Mouse (Mus musculus) CH12.LX (cell line): ENCODE measurements around the gene Actl10. TPM values are rescaled to one million over a fixed set of nuclear protein-coding genes. Genes with fewer than 3 reads are reported as not detected.

Source experiments
- DNase-seq: peaks from one replicate; pipeline ENCODE4 v3.0.0-alpha.2; 2013; ENCODE audit errors: extremely low read depth
- H3K27ac ChIP-seq: 2 replicates; pipeline ENCODE4 v1.5.1; 2012; ENCODE audit warnings: low read depth, mild to moderate bottlenecking, control low read depth, moderate library complexity; ENCODE audit not compliant: insufficient read depth
- H3K27me3 ChIP-seq: replicated peaks from 2 replicates; pipeline ENCODE3; 2012; ENCODE audit warnings: inconsistent platforms
- H3K36me3 ChIP-seq, 2 experiments: replicated peaks in 1 of 2; 2 replicates each; pipeline versions ENCODE3 to v1.6.1; 2012; ENCODE audit warnings: inconsistent platforms in 1 of 2, low read length in 1 of 2, mild to moderate bottlenecking in 1 of 2, mixed read lengths in 1 of 2, moderate library complexity in 1 of 2; ENCODE audit not compliant: control insufficient read depth in 1 of 2, insufficient read depth in 1 of 2
- H3K4me1 ChIP-seq, 2 experiments: 2 replicates each; pipeline ENCODE4 v1.6.1; 2012; ENCODE audit warnings: inconsistent platforms in 1 of 2, moderate library complexity in 1 of 2; ENCODE audit not compliant: insufficient read depth in 2 of 2, control insufficient read depth in 1 of 2
- H3K4me2 ChIP-seq: 2 replicates; pipeline ENCODE4 v1.6.1; 2012; ENCODE audit warnings: low read depth, mild to moderate bottlenecking, control low read depth; ENCODE audit not compliant: poor library complexity, insufficient read depth, severe bottlenecking
- H3K4me3 ChIP-seq, 3 experiments: fragments of 150-350 bp in 1 of 3; sonication (generic) in 1 of 3; replicated peaks in 1 of 3; 2 replicates each; pipeline versions ENCODE3 to v1.5.1; 2011 to 2012; ENCODE audit warnings: low read depth in 2 of 3, low read length in 2 of 3, mild to moderate bottlenecking in 2 of 3, moderate library complexity in 2 of 3, control low read depth in 1 of 3, improper control_type of control experiment in 1 of 3, inconsistent platforms in 1 of 3, mixed read lengths in 1 of 3; ENCODE audit not compliant: poor library complexity in 1 of 3
- H3K79me2 ChIP-seq: replicated peaks from 2 replicates; pipeline ENCODE4 v1.6.1; 2012; ENCODE audit warnings: mild to moderate bottlenecking, moderate library complexity; ENCODE audit not compliant: control insufficient read depth, poor library complexity, insufficient read depth, severe bottlenecking; ENCODE audit errors: extremely low read depth
- H3K9ac ChIP-seq: 2 replicates; pipeline ENCODE4 v1.6.1; 2012; ENCODE audit warnings: low read depth, mild to moderate bottlenecking, control low read depth, moderate library complexity; ENCODE audit not compliant: insufficient read depth
- H3K9me3 ChIP-seq: replicated peaks from 2 replicates; pipeline ENCODE3; 2012; ENCODE audit warnings: low read length, inconsistent platforms, mixed read lengths
- BHLHE40 ChIP-seq: IDR thresholded peaks from 2 replicates; pipeline ENCODE4 v1.6.1; 2011; ENCODE audit warnings: mild to moderate bottlenecking, low read depth, low read length, improper control_type of control experiment
- CHD1 ChIP-seq: IDR thresholded peaks from 2 replicates; pipeline ENCODE4 v1.6.1; 2012; ENCODE audit warnings: low read depth, low read length, improper control_type of control experiment, inconsistent platforms
- CHD2 ChIP-seq: IDR thresholded peaks from 2 replicates; pipeline ENCODE4 v1.6.1; 2011; ENCODE audit warnings: low read length, improper control_type of control experiment
- ELF1 ChIP-seq: IDR thresholded peaks from 2 replicates; pipeline ENCODE4 v1.6.1; 2014; ENCODE audit warnings: low read depth, mild to moderate bottlenecking, inconsistent platforms, low read length, improper control_type of control experiment
- ETS1 ChIP-seq: conservative IDR thresholded peaks from 2 replicates; pipeline ENCODE4 v1.6.1; 2012; ENCODE audit warnings: low read depth, mild to moderate bottlenecking, inconsistent platforms, low read length, improper control_type of control experiment, moderate library complexity
- GABPA ChIP-seq: IDR thresholded peaks from 2 replicates; pipeline ENCODE4 v1.6.1; 2012; ENCODE audit warnings: low read depth, low read length, improper control_type of control experiment, inconsistent platforms; ENCODE audit not compliant: insufficient replicate concordance
- IRF4 ChIP-seq: IDR thresholded peaks from 2 replicates; pipeline ENCODE4 v1.6.1; 2014; ENCODE audit warnings: low read depth, mild to moderate bottlenecking, inconsistent platforms, low read length, improper control_type of control experiment
- JUN ChIP-seq: IDR thresholded peaks from 2 replicates; pipeline ENCODE4 v1.6.1; 2011; ENCODE audit warnings: low read depth, mild to moderate bottlenecking, low read length, improper control_type of control experiment, moderate library complexity; ENCODE audit not compliant: insufficient read depth
- KAT2A ChIP-seq: IDR thresholded peaks from 2 replicates; pipeline ENCODE4 v1.6.1; 2012; ENCODE audit warnings: low read length, improper control_type of control experiment, inconsistent platforms; ENCODE audit not compliant: insufficient replicate concordance
- MAFK ChIP-seq: IDR thresholded peaks from 2 replicates; pipeline ENCODE4 v1.6.1; 2011; ENCODE audit warnings: low read length, improper control_type of control experiment; ENCODE audit not compliant: insufficient replicate concordance
- MAZ ChIP-seq: IDR thresholded peaks from 2 replicates; pipeline ENCODE4 v1.6.1; 2012; ENCODE audit warnings: low read depth, mild to moderate bottlenecking, inconsistent platforms, low read length, improper control_type of control experiment, moderate library complexity
- MEF2A ChIP-seq: IDR thresholded peaks from 2 replicates; pipeline ENCODE4 v1.6.1; 2014; ENCODE audit warnings: low read depth, mild to moderate bottlenecking, inconsistent platforms, low read length, improper control_type of control experiment, borderline replicate concordance
- MXI1 ChIP-seq: IDR thresholded peaks from 2 replicates; pipeline ENCODE4 v1.6.1; 2011; ENCODE audit warnings: mild to moderate bottlenecking, low read depth, low read length, improper control_type of control experiment
- MYC ChIP-seq: IDR thresholded peaks from 2 replicates; pipeline ENCODE4 v1.6.1; 2011; ENCODE audit warnings: low read depth, mild to moderate bottlenecking, improper control_type of control experiment, low read length
- NRF1 ChIP-seq: IDR thresholded peaks from 2 replicates; pipeline ENCODE4 v1.6.1; 2014; ENCODE audit warnings: low read depth, mild to moderate bottlenecking, inconsistent platforms, low read length, improper control_type of control experiment, moderate library complexity
- RAD21 ChIP-seq: IDR thresholded peaks from 2 replicates; pipeline ENCODE4 v1.6.1; 2011; ENCODE audit warnings: low read depth, mild to moderate bottlenecking, low read length, improper control_type of control experiment, moderate library complexity
- RCOR1 ChIP-seq: conservative IDR thresholded peaks from 2 replicates; pipeline ENCODE4 v1.6.1; 2012; ENCODE audit warnings: low read depth, mild to moderate bottlenecking, inconsistent platforms, low read length, improper control_type of control experiment
- SIN3A ChIP-seq: IDR thresholded peaks from 2 replicates; pipeline ENCODE4 v1.6.1; 2012; ENCODE audit warnings: low read length, improper control_type of control experiment, inconsistent platforms
- SMC3 ChIP-seq: IDR thresholded peaks from 2 replicates; pipeline ENCODE4 v1.6.1; 2011; ENCODE audit warnings: low read depth, low read length, improper control_type of control experiment
- TBP ChIP-seq: conservative IDR thresholded peaks from 2 replicates; pipeline ENCODE4 v1.6.1; 2011; ENCODE audit warnings: low read depth, low read length, improper control_type of control experiment
- TCF12 ChIP-seq: IDR thresholded peaks from 2 replicates; pipeline ENCODE4 v1.6.1; 2014; ENCODE audit warnings: low read depth, mild to moderate bottlenecking, inconsistent platforms, low read length, improper control_type of control experiment
- UBTF ChIP-seq: IDR thresholded peaks from 2 replicates; pipeline ENCODE4 v1.6.1; 2012; ENCODE audit warnings: low read depth, mild to moderate bottlenecking, inconsistent platforms, low read length, improper control_type of control experiment, moderate library complexity
- ZC3H11A ChIP-seq: IDR thresholded peaks from 2 replicates; pipeline ENCODE4 v1.6.1; 2012; ENCODE audit warnings: low read depth, mild to moderate bottlenecking, inconsistent platforms, low read length, improper control_type of control experiment
- ZKSCAN1 ChIP-seq: IDR thresholded peaks from 2 replicates; pipeline ENCODE4 v1.6.1; 2012; ENCODE audit warnings: low read depth, inconsistent platforms, low read length, improper control_type of control experiment, borderline replicate concordance
- dilution Hi-C: fragments of 300-500 bp; cut with MboI; formaldehyde crosslinking; loops from 2 replicates; pipeline ENCODE4 v1.14.3; 2020; ENCODE audit warnings: low sequenced_read_pairs; ENCODE audit not compliant: extremely low pct_unique_long_range_greater_than_20kb, extremely low pct_ligation_motif_present
- in situ Hi-C: fragments of 300-500 bp; cut with MboI; formaldehyde crosslinking; loops from 3 replicates; pipeline ENCODE4 v1.14.3; 2019; ENCODE audit warnings: low sequenced_read_pairs, low pct_ligation_motif_present, low pct_unique_long_range_greater_than_20kb, mixed read lengths
- polyA plus RNA-seq: library from polyadenylated mRNA; unstranded; fragments of >175 nt; gene quantifications from 2 replicates; pipeline ENCODE4 v1.2.1, GENCODE M21; 2012; ENCODE audit warnings: low read depth; ENCODE audit not compliant: insufficient read length
- total RNA-seq, 2 experiments: library from RNA; depleted of rRNA; stranded (reverse); fragments of 300-350 nt in 1 of 2; fragments of >200 nt in 1 of 2; gene quantifications; 2 replicates each; pipeline ENCODE4 v1.2.3; 2012 to 2014

Gene Actl10
- total and polyA plus RNA-seq, 3 experiments: 0.20 to 0.25 TPM; not detected in 1

DNA sequence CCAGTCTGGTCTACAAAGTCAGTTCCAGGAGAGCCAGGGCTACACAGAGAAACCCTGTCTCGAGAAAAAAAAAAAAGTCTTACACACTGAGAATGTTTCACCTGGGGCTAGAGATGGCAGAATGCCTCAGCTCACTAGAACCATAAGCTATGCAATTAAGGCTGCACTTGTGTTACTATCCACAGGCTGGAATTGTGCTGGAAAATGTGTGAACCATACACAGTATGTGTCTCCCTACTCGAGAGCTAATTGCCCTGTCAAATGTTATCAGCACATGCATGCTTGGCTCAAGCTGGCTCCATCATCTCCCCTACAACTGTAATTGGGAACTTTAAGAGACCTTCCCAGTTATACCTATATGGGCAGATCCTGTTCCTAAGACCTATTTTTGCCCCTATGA lies 639 bp upstream of the Actl10 start:
- in situ Hi-C loops (no loop called here), dilution Hi-C loops (no loop called here)
- no peaks in the 10 kb centered on the region for H3K9me3 ChIP-seq
- no peak overlapping the region for H3K9ac ChIP-seq
- no peak for DNase-seq
- H3K36me3 ChIP-seq: peaks cover 15 to 75% of the 10 kb centered on the region in 2 experiments
- no peak overlapping the region for H3K4me2 ChIP-seq
- H3K4me3 ChIP-seq: no peak overlapping the region
- TF ChIP-seq CHD1 (no peak), ZC3H11A (no peak), RAD21 (no peak), ETS1 (no peak)
- peaks cover 9 to 13% of the 10 kb centered on the region in 2 experiments for H3K4me1 ChIP-seq
- H3K27me3 ChIP-seq: no peaks in the 10 kb centered on the region
- no peaks in the 10 kb centered on the region for H3K79me2 ChIP-seq
- no peak overlapping the region for H3K27ac ChIP-seq

DNA sequence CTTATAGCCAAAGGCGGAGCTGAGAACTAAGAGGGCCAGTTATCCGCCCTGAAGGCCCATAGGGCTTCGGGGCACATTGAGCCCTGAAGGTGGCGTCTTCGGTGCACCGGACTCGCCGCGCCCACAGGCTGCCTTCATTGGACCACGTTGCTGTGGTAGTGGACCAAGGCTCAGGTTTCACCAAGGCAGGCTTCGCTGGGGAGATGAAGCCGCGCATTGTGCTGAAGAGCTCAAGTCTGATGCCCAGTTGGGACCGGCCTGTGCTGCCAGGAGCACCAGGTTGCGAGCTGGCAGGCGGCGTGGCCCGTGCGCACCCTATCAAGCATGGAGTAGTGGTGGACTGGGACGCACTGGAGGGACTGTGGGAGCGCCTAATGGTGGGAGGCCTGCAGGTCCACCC lies 351 bp downstream of the Actl10 start:
- Histone ChIP-seq H3K36me3 (peaks cover 11 to 69% of the 10 kb centered on the region in 2 experiments), H3K4me3 (no peak overlapping the region)
- in situ Hi-C loops: no loop called here

DNA sequence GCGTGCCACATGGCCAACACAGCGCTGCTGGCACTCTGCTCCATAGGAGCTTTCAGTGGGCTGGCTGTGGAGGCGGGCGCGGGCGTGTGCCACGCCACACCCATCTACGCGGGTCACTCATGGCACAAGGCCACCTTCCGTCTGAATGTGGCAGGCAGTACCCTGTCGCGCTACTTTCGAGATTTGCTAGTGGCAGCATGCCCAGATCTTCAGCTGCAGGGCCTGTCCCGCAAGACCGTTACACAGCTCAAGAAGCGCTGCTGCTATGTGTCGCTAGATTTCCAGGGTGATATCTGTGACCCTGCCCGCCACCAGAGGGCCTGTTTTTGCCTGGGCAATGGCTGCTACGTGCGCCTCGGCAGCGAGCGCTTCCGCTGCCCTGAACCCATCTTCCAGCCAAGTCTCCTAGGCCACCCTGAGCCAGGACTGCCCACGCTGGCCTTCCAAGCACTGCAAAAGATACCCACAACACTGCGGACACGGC lies 890 bp downstream of the Actl10 start:
- Histone ChIP-seq H3K4me1 (peaks cover 9 to 13% of the 10 kb centered on the region in 2 experiments), H3K27ac (no peak overlapping the region), H3K27me3 (no peaks in the 10 kb centered on the region), H3K4me2 (no peak overlapping the region), H3K9me3 (no peaks in the 10 kb centered on the region), H3K79me2 (no peaks in the 10 kb centered on the region), H3K4me3 (no peak overlapping the region), H3K9ac (no peak overlapping the region), H3K36me3 (peaks cover 11 to 67% of the 10 kb centered on the region in 2 experiments)
- TF ChIP-seq CHD1: no peak
- TF ChIP-seq CHD2: no peak
- TF ChIP-seq MYC: no peak
- TF ChIP-seq JUN: no peak
- no peak for TF ChIP-seq IRF4
- no peak for TF ChIP-seq ZKSCAN1
- no peak for TF ChIP-seq GABPA
- no peak for TF ChIP-seq MXI1
- no peak for TF ChIP-seq RAD21
- TF ChIP-seq MAFK: no peak
- no peak for TF ChIP-seq ELF1
- TF ChIP-seq NRF1: no peak
- no peak for TF ChIP-seq SIN3A
- dilution Hi-C loops: no loop called here
- in situ Hi-C loops: no loop called here
- DNase-seq: no peak

More for the DNA sequence above, 351 bp downstream of the Actl10 start:
- H3K9ac ChIP-seq: no peak overlapping the region
- peaks cover 9 to 13% of the 10 kb centered on the region in 2 experiments for H3K4me1 ChIP-seq
- no peaks in the 10 kb centered on the region for H3K9me3 ChIP-seq
- no peaks in the 10 kb centered on the region for H3K27me3 ChIP-seq
- TF ChIP-seq TBP: no peak
- no peak for TF ChIP-seq RCOR1
- TF ChIP-seq MEF2A: no peak
- TF ChIP-seq IRF4: no peak
- no peak for TF ChIP-seq MAFK
- no peak for TF ChIP-seq UBTF
- no peak for TF ChIP-seq MAZ
- TF ChIP-seq SMC3: no peak
- TF ChIP-seq KAT2A: no peak
- no peak for TF ChIP-seq TCF12
- no peak for TF ChIP-seq BHLHE40
- TF ChIP-seq CHD2: no peak
- TF ChIP-seq ELF1: no peak
- dilution Hi-C loops: no loop called here
- H3K4me2 ChIP-seq: no peak overlapping the region
- no peaks in the 10 kb centered on the region for H3K79me2 ChIP-seq
- no peak for DNase-seq
- H3K27ac ChIP-seq: no peak overlapping the region
